Mouse (Mus musculus): ENCODE measurements around the gene L2hgdh. TPM values are rescaled to one million over a fixed set of nuclear protein-coding genes. Genes with fewer than 3 reads are reported as not detected.

Gene L2hgdh
- polyA plus RNA-seq, 1 experiment from 2014 or later, result 11.6 TPM

DNA sequence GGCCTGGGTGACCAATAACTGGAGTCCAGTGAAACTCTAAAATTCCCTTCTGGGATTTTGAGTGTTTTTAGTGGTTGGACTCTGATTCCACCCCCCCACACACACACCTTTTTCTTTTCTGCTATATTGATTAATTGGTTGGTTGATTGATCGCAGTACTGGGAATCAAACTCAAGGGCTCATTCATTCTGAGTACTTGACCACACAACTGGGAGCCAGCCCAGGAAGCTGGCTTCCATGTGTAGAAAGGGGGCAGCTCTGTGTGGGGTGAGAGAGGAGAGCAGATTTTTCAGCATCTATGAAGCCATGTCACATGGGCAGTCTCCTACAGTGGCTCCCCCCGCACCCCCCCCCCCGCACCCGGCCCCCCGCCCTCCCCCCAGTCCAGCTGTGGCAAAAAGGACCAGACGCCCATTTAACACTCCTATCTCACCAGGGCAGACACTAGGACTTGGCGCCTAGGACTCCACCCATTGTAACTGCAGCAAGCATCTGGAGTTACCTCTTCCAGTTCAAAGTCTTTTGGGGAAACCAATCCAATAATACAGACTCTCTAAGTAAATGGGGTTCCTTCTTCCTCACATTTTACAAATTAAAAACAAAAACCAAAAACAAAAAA lies 34.7 kb upstream of the L2hgdh start:
- H3K27ac ChIP-seq (ENCODE audit: low read length), result peak overlapping the region; percentile 100
- H3K4me2 ChIP-seq (ENCODE audit: low read depth, low read length), result peak overlapping the region; percentile 62
- H3K4me1 ChIP-seq (ENCODE audit: control insufficient read depth, low read depth, low read length), result peaks cover 54% of the 10 kb centered on the region
- H3K27me3 ChIP-seq (ENCODE audit: control insufficient read depth, insufficient read depth, low read depth, low read length), result no peaks in the 10 kb centered on the region
- peak overlapping the region; percentile 60 for H3K9ac ChIP-seq (ENCODE audit: low read depth, low read length)
- no peaks in the 10 kb centered on the region for H3K9me3 ChIP-seq (replicated peaks; ENCODE audit: control insufficient read depth, low read length)
- peak; percentile 77 for ATAC-seq (ENCODE audit: low read depth)
- no peaks in the 10 kb centered on the region for H3K36me3 ChIP-seq (ENCODE audit: control insufficient read depth, insufficient read depth)
- WGBS (ENCODE audit: insufficient replicate concordance), result 16% methylated on average over 7 of the region's 7 CpGs
- H3K4me3 ChIP-seq (ENCODE audit: low read depth, low read length), result peak overlapping the region; percentile 37

DNA sequence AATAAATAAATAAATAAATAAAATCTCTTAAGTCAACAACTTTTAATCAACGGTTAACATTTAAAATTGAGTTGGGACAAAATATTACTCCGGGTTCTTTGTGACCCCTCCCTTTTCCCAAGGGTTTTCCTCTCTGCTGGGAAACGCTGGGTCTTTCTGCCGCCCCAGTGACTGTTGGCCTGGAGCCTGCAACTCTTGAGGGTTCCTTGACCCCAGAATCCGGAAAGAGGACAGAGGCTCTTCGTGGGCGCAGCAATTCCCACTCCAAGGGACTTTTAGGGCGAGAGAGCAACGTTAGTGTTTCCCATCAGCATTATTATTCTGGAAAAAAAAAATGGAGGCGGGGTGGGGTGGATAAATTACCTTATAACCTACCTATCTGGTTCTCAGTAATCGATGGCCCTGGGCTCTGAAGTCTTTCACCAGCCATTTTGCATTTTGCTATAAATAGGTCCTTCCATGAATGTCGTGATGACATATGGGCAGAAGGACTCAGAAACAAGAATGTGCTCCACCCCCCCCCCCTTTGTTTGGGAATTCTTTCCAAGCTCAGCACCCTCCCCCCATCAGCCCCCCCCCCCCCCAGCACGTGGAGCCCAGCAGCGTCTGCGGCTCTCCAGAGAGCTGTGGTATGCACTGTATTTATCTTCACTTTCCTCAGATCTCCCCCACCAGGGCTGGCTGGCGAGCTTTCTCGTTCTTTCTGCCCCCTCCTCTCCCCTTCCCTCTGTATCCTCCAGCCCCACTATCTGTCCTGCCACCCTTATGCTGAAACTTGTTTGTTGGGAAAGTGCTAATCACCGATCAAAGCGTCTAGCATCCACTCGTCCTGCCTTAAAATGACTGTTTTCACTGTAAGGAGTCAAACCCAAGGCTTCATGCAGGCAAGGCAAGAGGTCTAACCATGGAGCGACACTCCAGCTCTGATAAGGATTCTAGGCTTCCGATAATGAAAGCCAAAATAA lies 33.8 kb upstream of the L2hgdh start:
- H3K36me3 ChIP-seq (ENCODE audit: control insufficient read depth, insufficient read depth), result no peaks in the 10 kb centered on the region
- peak overlapping the region; percentile 37 for H3K4me3 ChIP-seq (ENCODE audit: low read depth, low read length)
- no peaks in the 10 kb centered on the region for H3K27me3 ChIP-seq (ENCODE audit: control insufficient read depth, insufficient read depth, low read depth, low read length)
- no peaks in the 10 kb centered on the region for H3K9me3 ChIP-seq (replicated peaks; ENCODE audit: control insufficient read depth, low read length)
- 4% methylated on average over 22 of the region's 22 CpGs for WGBS (ENCODE audit: insufficient replicate concordance)
- peak overlapping the region; percentile 62 for H3K4me2 ChIP-seq (ENCODE audit: low read depth, low read length)
- peaks cover 54% of the 10 kb centered on the region for H3K4me1 ChIP-seq (ENCODE audit: control insufficient read depth, low read depth, low read length)
- ATAC-seq (ENCODE audit: low read depth), result 0 out of 2 replicates have a peak, but pooled peaks have one; percentile 5
- H3K9ac ChIP-seq (ENCODE audit: low read depth, low read length), result peak overlapping the region; percentile 60
- H3K27ac ChIP-seq (ENCODE audit: low read length), result peak overlapping the region; percentile 100

DNA sequence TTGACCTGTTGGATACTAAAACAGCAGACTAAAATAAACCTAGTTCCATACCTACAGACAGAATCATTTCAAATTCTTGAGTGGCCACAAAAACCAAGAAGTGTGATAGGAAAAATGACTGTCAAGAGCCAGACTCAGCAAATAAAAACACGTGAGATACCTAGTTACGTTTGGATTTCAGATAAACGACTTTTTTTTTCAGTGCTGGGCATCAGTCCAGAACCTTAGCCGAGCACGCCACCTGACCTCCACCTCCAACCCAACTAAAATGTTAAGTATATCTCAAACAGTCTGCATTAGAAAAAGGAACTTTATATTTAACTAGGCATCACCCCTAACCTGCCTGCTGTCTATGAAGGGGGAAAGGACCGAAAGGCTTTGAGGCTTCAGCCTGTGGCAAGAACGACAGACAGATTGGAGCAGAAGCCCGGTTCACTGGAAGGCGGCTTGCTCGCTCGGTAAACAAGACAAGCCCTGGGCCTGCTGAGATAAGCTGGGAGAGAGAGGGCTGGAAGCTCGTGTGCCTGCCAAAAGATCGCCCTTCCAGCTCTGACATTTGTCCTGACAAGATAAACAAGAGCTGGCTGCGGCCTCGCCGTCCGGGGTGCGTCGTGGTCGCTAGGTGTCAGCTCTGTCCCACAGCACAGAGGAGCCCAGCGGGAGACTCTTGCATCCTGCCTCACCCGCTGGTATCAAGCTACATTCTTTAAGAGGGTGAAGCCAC lies 32.9 kb upstream of the L2hgdh start:
- Histone ChIP-seq H3K36me3 (ENCODE audit: control insufficient read depth, insufficient read depth) (no peaks in the 10 kb centered on the region), H3K27me3 (ENCODE audit: control insufficient read depth, insufficient read depth, low read depth, low read length) (no peaks in the 10 kb centered on the region), H3K4me1 (ENCODE audit: control insufficient read depth, low read depth, low read length) (peaks cover 50% of the 10 kb centered on the region), H3K4me3 (ENCODE audit: low read depth, low read length) (peak overlapping the region; percentile 39), H3K27ac (ENCODE audit: low read length) (peak overlapping the region; percentile 100), H3K9me3 (replicated peaks; ENCODE audit: control insufficient read depth, low read length) (no peaks in the 10 kb centered on the region), H3K9ac (ENCODE audit: low read depth, low read length) (peak overlapping the region; percentile 70), H3K4me2 (ENCODE audit: low read depth, low read length) (peak overlapping the region; percentile 62)
- peak; percentile 90 for ATAC-seq (ENCODE audit: low read depth)
- WGBS (ENCODE audit: insufficient replicate concordance), result 4% methylated on average over 22 of the region's 22 CpGs

DNA sequence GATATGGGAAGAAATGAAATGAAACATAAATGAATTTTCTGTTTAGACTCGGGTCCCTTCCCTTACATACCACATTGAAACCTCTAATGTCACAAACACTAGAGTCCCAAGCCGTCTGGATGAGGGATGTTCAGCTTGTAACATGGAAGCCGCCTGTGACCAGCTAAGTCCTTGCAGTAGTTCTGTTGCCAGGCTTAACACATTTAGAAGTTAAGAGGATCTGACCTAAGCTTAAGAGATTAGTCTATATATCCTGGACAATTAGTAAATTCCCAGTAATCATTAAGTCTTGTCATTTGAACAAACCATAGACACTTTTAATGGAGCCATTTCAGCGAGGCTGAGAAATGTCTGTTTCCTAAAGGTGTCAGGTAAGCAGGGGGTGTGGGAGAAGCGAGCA lies 31.3 kb upstream of the L2hgdh start:
- no peaks in the 10 kb centered on the region for H3K27me3 ChIP-seq (ENCODE audit: control insufficient read depth, insufficient read depth, low read depth, low read length)
- no peak for ATAC-seq (ENCODE audit: low read depth)
- 73% methylated on average over 5 of the region's 5 CpGs for WGBS (ENCODE audit: insufficient replicate concordance)
- H3K9me3 ChIP-seq (replicated peaks; ENCODE audit: control insufficient read depth, low read length), result no peaks in the 10 kb centered on the region
- H3K36me3 ChIP-seq (ENCODE audit: control insufficient read depth, insufficient read depth), result no peaks in the 10 kb centered on the region
- H3K4me3 ChIP-seq (ENCODE audit: low read depth, low read length), result no peak overlapping the region
- peak overlapping the region; percentile 100 for H3K27ac ChIP-seq (ENCODE audit: low read length)
- H3K9ac ChIP-seq (ENCODE audit: low read depth, low read length), result peak overlapping the region; percentile 22
- no peak overlapping the region for H3K4me2 ChIP-seq (ENCODE audit: low read depth, low read length)
- H3K4me1 ChIP-seq (ENCODE audit: control insufficient read depth, low read depth, low read length), result peaks cover 47% of the 10 kb centered on the region

DNA sequence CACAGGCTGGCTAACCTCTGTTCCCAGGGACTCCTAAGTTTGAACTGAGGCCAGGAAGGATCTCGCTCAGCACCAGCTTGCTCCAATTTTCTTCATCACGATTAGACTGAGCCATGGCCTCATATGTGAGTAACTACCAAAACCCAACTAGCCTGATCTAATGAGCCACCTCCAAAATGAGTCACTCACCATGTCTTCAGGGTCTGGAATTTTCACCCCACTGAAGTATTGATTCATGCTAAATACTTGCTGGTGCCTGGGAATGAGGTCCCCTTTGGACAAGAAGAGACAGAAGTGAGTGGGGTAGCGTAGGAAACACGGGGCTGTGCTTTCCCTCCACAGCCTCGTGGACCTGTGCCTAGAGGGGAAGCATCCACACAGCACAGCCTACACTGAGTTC lies 29.3 kb upstream of the L2hgdh start:
- H3K4me1 ChIP-seq (ENCODE audit: control insufficient read depth, low read depth, low read length), result peaks cover 31% of the 10 kb centered on the region
- no peaks in the 10 kb centered on the region for H3K9me3 ChIP-seq (replicated peaks; ENCODE audit: control insufficient read depth, low read length)
- no peaks in the 10 kb centered on the region for H3K27me3 ChIP-seq (ENCODE audit: control insufficient read depth, insufficient read depth, low read depth, low read length)
- 69% methylated on average over 5 of the region's 5 CpGs for WGBS (ENCODE audit: insufficient replicate concordance)
- H3K27ac ChIP-seq (ENCODE audit: low read length), result peak overlapping the region; percentile 24; the same call in 1 of the 2 replicates
- H3K9ac ChIP-seq (ENCODE audit: low read depth, low read length), result peak overlapping the region; percentile 2; the same call in 1 of the 2 replicates
- no peak for ATAC-seq (ENCODE audit: low read depth)
- H3K4me2 ChIP-seq (ENCODE audit: low read depth, low read length), result no peak overlapping the region
- no peaks in the 10 kb centered on the region for H3K36me3 ChIP-seq (ENCODE audit: control insufficient read depth, insufficient read depth)
- no peak overlapping the region for H3K4me3 ChIP-seq (ENCODE audit: low read depth, low read length)

DNA sequence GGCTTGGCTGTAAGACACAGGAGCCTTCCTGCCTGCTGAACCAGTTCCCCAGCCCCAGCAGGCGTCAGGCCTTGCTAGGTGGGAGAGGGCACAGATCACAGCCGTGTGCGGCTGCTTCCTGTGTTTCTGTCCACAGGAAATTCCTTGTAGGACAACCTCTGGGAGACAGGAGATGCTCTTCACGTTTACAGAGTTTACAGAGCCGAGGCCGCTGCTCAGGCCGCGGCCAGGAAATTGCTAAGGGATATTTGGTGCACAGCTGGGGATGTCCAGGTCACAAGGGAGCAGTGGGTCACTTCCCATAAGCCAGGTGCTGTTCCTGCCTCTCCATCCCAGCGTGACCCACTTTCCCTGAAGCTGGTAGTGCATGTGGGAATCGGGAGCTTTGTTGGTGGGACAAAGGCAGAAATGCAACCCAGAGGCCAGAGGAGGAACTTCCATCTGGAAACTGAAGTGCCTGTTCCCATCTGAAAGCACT lies 27.2 kb upstream of the L2hgdh start:
- peaks cover 17% of the 10 kb centered on the region for H3K4me1 ChIP-seq (ENCODE audit: control insufficient read depth, low read depth, low read length)
- peak; percentile 28 for ATAC-seq (ENCODE audit: low read depth)
- WGBS (ENCODE audit: insufficient replicate concordance), result 43% methylated on average over 10 of the region's 10 CpGs
- no peaks in the 10 kb centered on the region for H3K27me3 ChIP-seq (ENCODE audit: control insufficient read depth, insufficient read depth, low read depth, low read length)
- no peaks in the 10 kb centered on the region for H3K9me3 ChIP-seq (replicated peaks; ENCODE audit: control insufficient read depth, low read length)
- no peaks in the 10 kb centered on the region for H3K36me3 ChIP-seq (ENCODE audit: control insufficient read depth, insufficient read depth)
- H3K9ac ChIP-seq (ENCODE audit: low read depth, low read length), result no peak overlapping the region
- H3K4me2 ChIP-seq (ENCODE audit: low read depth, low read length), result no peak overlapping the region
- no peak overlapping the region for H3K4me3 ChIP-seq (ENCODE audit: low read depth, low read length)
- H3K27ac ChIP-seq (ENCODE audit: low read length), result no peak overlapping the region

DNA sequence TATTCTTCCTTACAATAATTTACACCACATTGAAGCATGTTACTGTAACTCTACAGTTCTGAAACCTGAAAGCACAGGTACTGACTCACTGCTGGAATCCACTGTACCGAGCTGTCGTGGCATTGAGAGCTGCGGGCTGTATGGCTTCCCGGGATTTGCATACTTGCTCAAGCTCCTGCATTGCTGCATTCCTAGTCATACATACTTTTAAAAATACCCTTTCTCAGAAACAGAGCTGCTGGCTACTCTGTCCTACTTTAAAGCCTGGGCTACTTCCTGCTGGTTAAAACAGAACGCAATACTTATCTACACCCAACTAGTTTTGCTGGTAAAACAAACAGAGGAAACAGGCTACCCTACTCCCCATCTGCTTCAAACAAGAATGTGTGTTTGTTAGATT lies 19.5 kb upstream of the L2hgdh start:
- Histone ChIP-seq H3K4me3 (ENCODE audit: low read depth, low read length) (no peak overlapping the region), H3K9ac (ENCODE audit: low read depth, low read length) (no peak overlapping the region), H3K4me1 (ENCODE audit: control insufficient read depth, low read depth, low read length) (peaks cover 3% of the 10 kb centered on the region), H3K9me3 (replicated peaks; ENCODE audit: control insufficient read depth, low read length) (no peaks in the 10 kb centered on the region), H3K4me2 (ENCODE audit: low read depth, low read length) (no peak overlapping the region), H3K27ac (ENCODE audit: low read length) (no peak overlapping the region), H3K36me3 (ENCODE audit: control insufficient read depth, insufficient read depth) (no peaks in the 10 kb centered on the region), H3K27me3 (ENCODE audit: control insufficient read depth, insufficient read depth, low read depth, low read length) (no peaks in the 10 kb centered on the region)
- whole genome bisulfite sequencing (ENCODE audit: insufficient replicate concordance), result 81% methylated on average over 5 of the region's 5 CpGs
- ATAC-seq (ENCODE audit: low read depth), result no peak

DNA sequence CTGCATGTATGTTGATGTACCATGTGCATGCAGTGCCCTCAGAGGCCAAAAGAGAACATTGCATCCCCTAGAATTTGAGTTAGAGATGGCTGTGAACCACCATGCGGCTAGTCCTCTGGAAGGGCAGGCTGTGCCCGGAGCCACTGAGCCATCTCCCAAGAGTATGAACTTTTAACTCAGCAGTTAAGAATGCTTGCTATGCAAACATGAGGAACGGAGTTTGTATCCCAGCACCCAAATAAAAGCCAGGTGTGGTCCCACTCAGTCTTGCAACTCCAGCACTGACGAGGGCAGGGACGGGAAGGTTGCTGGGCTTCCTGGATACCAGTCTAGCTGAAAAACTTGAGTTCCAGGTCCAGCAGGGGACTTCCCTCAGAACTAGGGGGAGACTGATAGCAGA lies 17.3 kb upstream of the L2hgdh start:
- no peak for ATAC-seq (ENCODE audit: low read depth)

More for the DNA sequence above, 17.3 kb upstream of the L2hgdh start:
- 82% methylated on average over 5 of the region's 5 CpGs for WGBS (ENCODE audit: insufficient replicate concordance)
- no peaks in the 10 kb centered on the region for H3K27me3 ChIP-seq (ENCODE audit: control insufficient read depth, insufficient read depth, low read depth, low read length)
- no peak overlapping the region for H3K27ac ChIP-seq (ENCODE audit: low read length)
- peaks cover 3% of the 10 kb centered on the region for H3K4me1 ChIP-seq (ENCODE audit: control insufficient read depth, low read depth, low read length)
- no peaks in the 10 kb centered on the region for H3K36me3 ChIP-seq (ENCODE audit: control insufficient read depth, insufficient read depth)
- no peak overlapping the region for H3K9ac ChIP-seq (ENCODE audit: low read depth, low read length)
- H3K9me3 ChIP-seq (replicated peaks; ENCODE audit: control insufficient read depth, low read length), result no peaks in the 10 kb centered on the region
- no peak overlapping the region for H3K4me2 ChIP-seq (ENCODE audit: low read depth, low read length)
- H3K4me3 ChIP-seq (ENCODE audit: low read depth, low read length), result no peak overlapping the region
